Mouse (Mus musculus) olfactory bulb, adult 2 months (tissue): ENCODE measurements at regions not wholly inside any gene's neighbourhood (a gene's known extent, or its start where the extent isn't known, plus 50 kb on each side); places are given as distances from the start of the nearest gene placed in this dataset.

ENCODE experiments used
- CTCF ChIP-seq: fragments of 200-500 bp; IDR thresholded peaks from 2 replicates; pipeline ENCODE4 v1.5.1; 2012; ENCODE audit warnings: low read depth, mild to moderate bottlenecking, low read length, moderate library complexity; ENCODE audit not compliant: insufficient read depth
- POLR2A ChIP-seq: fragments of 200-500 bp; IDR thresholded peaks from 2 replicates; pipeline ENCODE4 v1.6.1; 2012; ENCODE audit warnings: mild to moderate bottlenecking, low read depth, low read length, moderate library complexity; ENCODE audit not compliant: insufficient read depth

GRCm38 (mm10) chr9:52591188-52591587 lies 88.4 kb downstream of the AI593442 start:
- TF ChIP-seq POLR2A, result no peak
- TF ChIP-seq CTCF, result no peak
